18 mouse cellular contexts compared by ENCODE assay signal in the genomic region with DNA sequence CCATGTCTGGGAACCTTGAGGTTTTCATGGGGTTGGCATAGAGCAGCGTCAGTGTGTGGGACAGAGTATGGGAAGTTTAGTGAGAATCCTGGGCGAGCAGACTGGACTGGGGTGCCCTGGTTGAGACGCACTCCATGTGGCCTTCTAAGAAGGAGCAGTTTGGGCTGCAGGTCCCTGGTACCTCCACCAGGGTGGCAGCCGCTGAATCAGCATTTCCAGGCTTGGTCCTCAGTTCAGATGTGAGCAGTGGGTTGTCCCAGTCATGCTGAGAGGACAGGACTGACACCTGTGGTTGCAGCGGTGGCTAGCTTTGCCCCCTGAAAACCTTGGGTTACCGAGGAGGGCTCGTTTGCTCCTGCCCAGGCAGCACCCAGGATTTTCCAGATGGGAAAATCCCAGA. TPM values are rescaled to one million over a fixed set of nuclear protein-coding genes. Genes with fewer than 3 reads are reported as not detected.
A peak's percentile ranks its signal among the peaks of the same experiment; 100 is the strongest.
DNase-seq lines count a peak whose midpoint lies in the region; ATAC-seq and TF ChIP-seq lines count a peak whose summit lies in the region.
"Had no signal": no experiment of that assay in that cellular context is flagged by ENCODE, and none has a peak within 500 bp of the region (broad histone marks: within the 10 kb centered on the region; RNA-seq: fewer than 3 reads in every experiment).

No protein-coding gene starts in this region.

- H3K27me3 ChIP-seq in heart, embryonic 10.5 days (ENCODE audit: insufficient read depth, poor library complexity, severe bottlenecking), result peaks cover 63% of the 10 kb centered on the region
- no peaks in the 10 kb centered on the region; the same call in 1 of the 2 replicates for H3K27me3 ChIP-seq in kidney, postnatal 0 days (ENCODE audit: insufficient read depth, low read length)
- H3K27me3 ChIP-seq in kidney, embryonic 15.5 days, result peaks cover 38% of the 10 kb centered on the region
- H3K27me3 ChIP-seq in midbrain, postnatal 0 days (ENCODE audit: insufficient read depth, low read length), result no peaks in the 10 kb centered on the region
- H3K27me3 ChIP-seq in midbrain, embryonic 16.5 days (ENCODE audit: control insufficient read depth, insufficient read depth, low read depth, low read length), result no peaks in the 10 kb centered on the region
- no peaks in the 10 kb centered on the region; the same call in 1 of the 2 replicates for H3K27me3 ChIP-seq in stomach, postnatal 0 days (ENCODE audit: control insufficient read depth, insufficient read depth, low read length)

- peak; percentile 47 for TF ChIP-seq CTCF in kidney, postnatal 0 days (IDR thresholded peaks at IDR 0.05; ENCODE audit: low read depth)
- TF ChIP-seq CTCF in midbrain, postnatal 0 days (IDR thresholded peaks at IDR 0.05), result 0 out of 2 replicates have a peak, but pooled peaks have one; percentile 20
- peak; percentile 37; the same call in 1 of the 2 replicates for TF ChIP-seq CTCF in stomach, postnatal 0 days (IDR thresholded peaks at IDR 0.05; ENCODE audit: low read depth)

- no peaks in the 10 kb centered on the region for H3K36me3 ChIP-seq in heart, embryonic 10.5 days
- H3K36me3 ChIP-seq in kidney, postnatal 0 days (ENCODE audit: insufficient read depth, low read length), result no peaks in the 10 kb centered on the region
- H3K36me3 ChIP-seq in kidney, embryonic 15.5 days, result no peaks in the 10 kb centered on the region
- no peaks in the 10 kb centered on the region for H3K36me3 ChIP-seq in midbrain, postnatal 0 days (ENCODE audit: insufficient read depth, low read length)
- H3K36me3 ChIP-seq in midbrain, embryonic 16.5 days (ENCODE audit: control insufficient read depth, insufficient read depth, low read length), result no peaks in the 10 kb centered on the region
- no peaks in the 10 kb centered on the region for H3K36me3 ChIP-seq in stomach, postnatal 0 days (ENCODE audit: control insufficient read depth, insufficient read depth, low read length)
- H3K36me3 ChIP-seq: embryonic facial prominence, embryonic 10.5 days; heart, embryonic 12.5 days; liver, embryonic 15.5 days had no signal

- no peak overlapping the region for H3K4me2 ChIP-seq in kidney, postnatal 0 days (ENCODE audit: low read length)
- no peak overlapping the region for H3K4me2 ChIP-seq in kidney, embryonic 15.5 days
- H3K4me2 ChIP-seq in midbrain, postnatal 0 days (ENCODE audit: low read depth, low read length, poor library complexity, severe bottlenecking), result no peak overlapping the region
- no peak overlapping the region for H3K4me2 ChIP-seq in midbrain, embryonic 16.5 days (ENCODE audit: low read length)
- no peak overlapping the region for H3K4me2 ChIP-seq in stomach, postnatal 0 days (replicated peaks; ENCODE audit: low read depth)
- H3K4me2 ChIP-seq: heart, embryonic 12.5 days; liver, embryonic 15.5 days had no signal

- ATAC-seq in kidney, postnatal 0 days (replicated peaks; ENCODE audit: low FRiP score, low read depth), result no peak
- ATAC-seq in kidney, embryonic 15.5 days (replicated peaks; ENCODE audit: low FRiP score), result no peak
- no peak for ATAC-seq in midbrain, postnatal 0 days (ENCODE audit: low FRiP score)
- no peak for ATAC-seq in midbrain, embryonic 16.5 days
- no peak for ATAC-seq in stomach, postnatal 0 days (ENCODE audit: low FRiP score, low TSS enrichment)
- ATAC-seq: forebrain, embryonic 14.5 days had no signal

- peak overlapping the region; percentile 60 for H3K27ac ChIP-seq in heart, embryonic 10.5 days
- H3K27ac ChIP-seq in kidney, postnatal 0 days, result no peak overlapping the region
- no peak overlapping the region for H3K27ac ChIP-seq in kidney, embryonic 15.5 days
- H3K27ac ChIP-seq in midbrain, postnatal 0 days (ENCODE audit: low read depth, low read length), result no peak overlapping the region
- no peak overlapping the region for H3K27ac ChIP-seq in midbrain, embryonic 16.5 days (ENCODE audit: low read length)
- no peak overlapping the region for H3K27ac ChIP-seq in stomach, postnatal 0 days (replicated peaks)
- H3K27ac ChIP-seq: left cerebral cortex, adult 2 months; liver, embryonic 15.5 days had no signal

- intact Hi-C loops in heart, postnatal 10 days (cut with DNase I), result no loop called here

- no peak for TF ChIP-seq EP300 in stomach, postnatal 0 days (optimal IDR thresholded peaks at IDR 0.05)

- H3K4me3 ChIP-seq in heart, embryonic 10.5 days, result no peak overlapping the region
- H3K4me3 ChIP-seq in kidney, postnatal 0 days (replicated peaks; ENCODE audit: low read depth, low read length), result no peak overlapping the region
- no peak overlapping the region for H3K4me3 ChIP-seq in kidney, embryonic 15.5 days (replicated peaks)
- H3K4me3 ChIP-seq in midbrain, postnatal 0 days (ENCODE audit: low read depth, low read length), result no peak overlapping the region
- no peak overlapping the region for H3K4me3 ChIP-seq in midbrain, embryonic 16.5 days (ENCODE audit: low read depth, low read length)
- H3K4me3 ChIP-seq in stomach, postnatal 0 days (ENCODE audit: low read depth, low read length), result no peak overlapping the region
- H3K4me3 ChIP-seq: embryonic facial prominence, embryonic 10.5 days; heart, embryonic 12.5 days; left cerebral cortex, adult 2 months; liver, embryonic 15.5 days had no signal

- DNase-seq in heart, embryonic 10.5 days (ENCODE audit: low spot score), result no peak
- no peak for DNase-seq in heart, postnatal 10 days
- no peak for DNase-seq in kidney, postnatal 0 days (ENCODE audit: low spot score)
- no peak for DNase-seq in midbrain, postnatal 0 days (ENCODE audit: low spot score)
- DNase-seq in stomach, postnatal 0 days (ENCODE audit: low spot score), result peak; percentile 35
- no peak for DNase-seq in adrenal gland, postnatal 25 days
- DNase-seq: cerebellum, adult 2 months; cerebellum, postnatal 36 days; heart, postnatal 36 days; right cerebral cortex, postnatal 4 days had no signal

- no peak overlapping the region for H3K9ac ChIP-seq in kidney, postnatal 0 days (ENCODE audit: low read depth, low read length)
- no peak overlapping the region for H3K9ac ChIP-seq in kidney, embryonic 15.5 days
- H3K9ac ChIP-seq in midbrain, postnatal 0 days (replicated peaks; ENCODE audit: low read length, poor library complexity, severe bottlenecking), result no peak overlapping the region
- H3K9ac ChIP-seq in midbrain, embryonic 16.5 days (ENCODE audit: low read depth, low read length), result no peak overlapping the region
- no peak overlapping the region for H3K9ac ChIP-seq in stomach, postnatal 0 days (ENCODE audit: low read length)
- H3K9ac ChIP-seq: heart, embryonic 12.5 days; liver, embryonic 15.5 days had no signal

- WGBS in heart, embryonic 10.5 days, result 66% methylated on average over 7 of the region's 7 CpGs
- WGBS in kidney, postnatal 0 days, result 65% methylated on average over 7 of the region's 7 CpGs
- WGBS in kidney, embryonic 15.5 days, result 80% methylated on average over 7 of the region's 7 CpGs
- WGBS in midbrain, postnatal 0 days, result 84% methylated on average over 7 of the region's 7 CpGs
- 85% methylated on average over 7 of the region's 7 CpGs for WGBS in midbrain, embryonic 16.5 days
- 71% methylated on average over 7 of the region's 7 CpGs for WGBS in stomach, postnatal 0 days

- peaks cover 36% of the 10 kb centered on the region for H3K4me1 ChIP-seq in heart, embryonic 10.5 days
- 0 out of 2 replicates have a peak, but pooled peaks cover 6% of the 10 kb centered on the region for H3K4me1 ChIP-seq in kidney, postnatal 0 days (replicated peaks; ENCODE audit: insufficient read depth, low read length)
- peaks cover 11% of the 10 kb centered on the region for H3K4me1 ChIP-seq in kidney, embryonic 15.5 days
- H3K4me1 ChIP-seq in midbrain, postnatal 0 days (ENCODE audit: insufficient read depth, low read length), result no peaks in the 10 kb centered on the region
- peaks cover 2% of the 10 kb centered on the region; the same call in 1 of the 2 replicates for H3K4me1 ChIP-seq in midbrain, embryonic 16.5 days (ENCODE audit: control insufficient read depth, insufficient read depth, low read length)
- H3K4me1 ChIP-seq in stomach, postnatal 0 days (replicated peaks; ENCODE audit: control insufficient read depth, insufficient read depth), result no peaks in the 10 kb centered on the region
- H3K4me1 ChIP-seq: liver, embryonic 15.5 days had no signal

- H3K9me3 ChIP-seq in heart, embryonic 10.5 days, result no peaks in the 10 kb centered on the region
- H3K9me3 ChIP-seq in kidney, postnatal 0 days (replicated peaks; ENCODE audit: low read length), result no peaks in the 10 kb centered on the region
- no peaks in the 10 kb centered on the region for H3K9me3 ChIP-seq in kidney, embryonic 15.5 days (replicated peaks)
- H3K9me3 ChIP-seq in midbrain, postnatal 0 days (ENCODE audit: low read length), result no peaks in the 10 kb centered on the region
- H3K9me3 ChIP-seq in midbrain, embryonic 16.5 days (replicated peaks; ENCODE audit: control insufficient read depth, low read length, poor library complexity, severe bottlenecking), result no peaks in the 10 kb centered on the region
- H3K9me3 ChIP-seq in stomach, postnatal 0 days (ENCODE audit: control insufficient read depth, low read length), result no peaks in the 10 kb centered on the region
- H3K9me3 ChIP-seq: embryonic facial prominence, embryonic 10.5 days; heart, embryonic 12.5 days; liver, embryonic 15.5 days had no signal

RNA-seq across cellular contexts. Expression of gene Glis1, which starts 33.4 kb away (rescaled TPM):
- polyA plus RNA-seq in heart, embryonic 10.5 days (2016; fragmentation: Nextera tagmentation; extraction: Ambion mirVana), result 0.25 and 2.0 TPM in 2 replicates
- under 1 TPM in 1 of 2 experiments, not detected in 1; 0.38 TPM for total RNA-seq in heart, postnatal 10 days (2021)
- polyA plus RNA-seq in kidney, postnatal 0 days (2015; fragmentation: Nextera tagmentation; extraction: Ambion mirVana), result 5.5 and 7.4 TPM in 2 replicates
- polyA plus RNA-seq in kidney, embryonic 15.5 days (2015; fragmentation: Nextera tagmentation; extraction: Ambion mirVana), result 5.0 and 6.4 TPM in 2 replicates
- 1.4 and 1.8 TPM in 2 replicates for total RNA-seq in midbrain, postnatal 0 days (2014; rRNA removed)
- 1.5 and 2.1 TPM in 2 replicates for polyA plus RNA-seq in midbrain, postnatal 0 days (2015; fragmentation: Nextera tagmentation; extraction: Ambion mirVana)
- 2.3 and 2.4 TPM in 2 replicates for polyA plus RNA-seq in midbrain, embryonic 16.5 days (2015; fragmentation: Nextera tagmentation; extraction: Ambion mirVana)
- polyA plus RNA-seq in stomach, postnatal 0 days (2015; fragmentation: Nextera tagmentation; extraction: Ambion mirVana), result 0.47 and 0.74 TPM in 2 replicates
- 0.79 TPM in 1 of 2 replicates, not detected in the other for total RNA-seq in adrenal gland, postnatal 25 days (2021)
- total RNA-seq: gastrocnemius, postnatal 25 days had no signal
